22 mouse cellular contexts compared by ENCODE assay signal in genomic region chr2:152622953-152623352, GRCm38 (mm10). TPM values are rescaled to one million over a fixed set of nuclear protein-coding genes. Genes with fewer than 3 reads are reported as not detected.
"Had no signal": no experiment of that assay in that cellular context is flagged by ENCODE, and none has a peak within 500 bp of the region (broad histone marks: within the 10 kb centered on the region; RNA-seq: fewer than 3 reads in every experiment).

TSS of gene Defb25 (minus strand) at chr2:152623053.

- DNase-seq: lung, adult 2 months; lung, postnatal 14 days; lung, postnatal 36 days; retina, postnatal 1 day; right cerebral cortex, adult 18-20 months; right cerebral cortex, postnatal 25 days; right cerebral cortex, postnatal 4 days; spleen, adult 18-20 months; thymus, adult 18-20 months; thymus, postnatal 14 days; thymus, postnatal 36 days had no signal

- H3K4me2 ChIP-seq: lung, embryonic 15.5 days; midbrain, embryonic 11.5 days; midbrain, embryonic 13.5 days; midbrain, embryonic 15.5 days; neural tube, embryonic 13.5 days; neural tube, embryonic 15.5 days had no signal

- ATAC-seq: lung, postnatal 0 days; midbrain, embryonic 13.5 days; midbrain, embryonic 15.5 days had no signal

- H3K27ac ChIP-seq: lung, embryonic 15.5 days; macrophage; midbrain, embryonic 13.5 days; midbrain, embryonic 15.5 days; neural tube, embryonic 13.5 days; neural tube, embryonic 15.5 days had no signal

- H3K9ac ChIP-seq: lung, embryonic 15.5 days; midbrain, embryonic 13.5 days; midbrain, embryonic 15.5 days; neural tube, embryonic 13.5 days; neural tube, embryonic 15.5 days had no signal

- H3K36me3 ChIP-seq: lung, embryonic 15.5 days; midbrain, embryonic 13.5 days; midbrain, embryonic 15.5 days; neural tube, embryonic 13.5 days; neural tube, embryonic 15.5 days had no signal

- H3K4me3 ChIP-seq: lung, embryonic 15.5 days; megakaryocyte, embryonic 14.5 days; midbrain, embryonic 13.5 days; midbrain, embryonic 15.5 days; neural tube, embryonic 13.5 days; neural tube, embryonic 15.5 days had no signal

- H3K9me3 ChIP-seq: lung, embryonic 15.5 days; midbrain, embryonic 13.5 days; midbrain, embryonic 15.5 days; neural tube, embryonic 13.5 days; neural tube, embryonic 15.5 days had no signal

RNA-seq across cellular contexts. Expression of gene Defb25, which starts in this region (rescaled TPM):
- polyA plus RNA-seq: lung, embryonic 15.5 days; macrophage; midbrain, embryonic 11.5 days; midbrain, embryonic 13.5 days; midbrain, embryonic 15.5 days; neural tube, embryonic 11.5 days; neural tube, embryonic 13.5 days; neural tube, embryonic 15.5 days; small intestine, adult 2 months had no signal
